Mouse (Mus musculus) intestine, embryonic 15.5 days (tissue): ENCODE measurements around the gene Mrpl16. TPM values are rescaled to one million over a fixed set of nuclear protein-coding genes. Genes with fewer than 3 reads are reported as not detected.

ENCODE experiments used
- ATAC-seq: fragments of 200-750 bp; cut with Nextera tagmentation; 2 replicates; pipeline ENCODE4 v1.8.0; 2017; ENCODE audit warnings: moderate TSS enrichment, moderate library complexity
- H3K27ac ChIP-seq: fragments of 300-500 bp; sonication (generic); 2 replicates; pipeline ENCODE4 v1.5.1; 2015; ENCODE audit warnings: mild to moderate bottlenecking, inconsistent platforms
- H3K27me3 ChIP-seq: fragments of 300-500 bp; sonication (generic); replicated peaks from 2 replicates; pipeline ENCODE4 v1.6.1; 2015; ENCODE audit warnings: inconsistent platforms
- H3K36me3 ChIP-seq: fragments of 300-500 bp; sonication (generic); 2 replicates; pipeline ENCODE4 v1.6.1; 2015; ENCODE audit warnings: inconsistent platforms
- H3K4me1 ChIP-seq: fragments of 300-500 bp; sonication (generic); replicated peaks from 2 replicates; pipeline ENCODE4 v1.6.1; 2015; ENCODE audit warnings: inconsistent platforms
- H3K4me2 ChIP-seq: fragments of 300-500 bp; sonication (generic); replicated peaks from 2 replicates; pipeline ENCODE4 v1.6.1; 2015; ENCODE audit warnings: mild to moderate bottlenecking, inconsistent platforms
- H3K4me3 ChIP-seq: fragments of 300-500 bp; sonication (generic); replicated peaks from 2 replicates; pipeline ENCODE4 v1.5.1; 2015; ENCODE audit warnings: inconsistent platforms
- H3K9ac ChIP-seq: fragments of 300-500 bp; sonication (generic); 2 replicates; pipeline ENCODE4 v1.6.1; 2015; ENCODE audit warnings: inconsistent platforms
- H3K9me3 ChIP-seq: fragments of 300-500 bp; sonication (generic); 2 replicates; pipeline ENCODE4 v1.6.1; 2016; ENCODE audit warnings: inconsistent platforms
- WGBS: fragments of 180-500 bp; shearing (Covaris S2); methylation state at CpG from one replicate; pipeline ENCODE4 v1.1.7; 2015; 5-methylcytosine and 5-hydroxymethylcytosine counted together
- polyA plus RNA-seq: library from polyadenylated mRNA; unstranded; fragments of >200 nt; fragmentation: Nextera tagmentation; extraction: Ambion mirVana; gene quantifications from 2 replicates; pipeline ENCODE4 v1.2.1, GENCODE M21; 2015

The Mrpl16 gene
- 58.3 and 63.8 TPM in 2 replicates for polyA plus RNA-seq

GRCm38 (mm10) chr19:11770205-11770892 lies at the start of gene Mrpl16:
TSS of gene Mrpl16 (plus strand) at chr19:11770391.
- 0% methylated on average over 30 of the region's 30 CpGs for WGBS
- peak within 1 kb of the TSS; percentile 64 for H3K4me3 ChIP-seq
- peak; percentile 95 for ATAC-seq
- peak within 1 kb of the TSS; percentile 73 for H3K4me2 ChIP-seq
- no peaks in the 10 kb centered on the region for H3K9me3 ChIP-seq
- peak within 1 kb of the TSS; percentile 69 for H3K9ac ChIP-seq
- H3K27ac ChIP-seq = peak within 1 kb of the TSS; percentile 54
- H3K4me1 ChIP-seq = 0 out of 2 replicates have a peak, but pooled peaks cover 6% of the 10 kb centered on the region
- H3K36me3 ChIP-seq = peaks cover 8% of the 10 kb centered on the region; the same call in 1 of the 2 replicates
- no peaks in the 10 kb centered on the region for H3K27me3 ChIP-seq

GRCm38 (mm10) chr19:11723870-11724269 lies 46.3 kb upstream of the Mrpl16 start:
- ATAC-seq = no peak
- Histone ChIP-seq H3K36me3 (no peaks in the 10 kb centered on the region), H3K9ac (no peak overlapping the region), H3K4me3 (no peak overlapping the region), H3K9me3 (no peaks in the 10 kb centered on the region), H3K4me1 (no peaks in the 10 kb centered on the region), H3K27me3 (no peaks in the 10 kb centered on the region), H3K4me2 (no peak overlapping the region), H3K27ac (no peak overlapping the region)
- WGBS = 64% methylated on average over 2 of the region's 2 CpGs

- no peak for ATAC-seq
- 45% methylated on average over 6 of the region's 6 CpGs for WGBS
These were observed 45.9 kb upstream of the Mrpl16 start for GRCm38 (mm10) chr19:11724275-11724674.

GRCm38 (mm10) chr19:11725915-11726314 lies 44.3 kb upstream of the Mrpl16 start:
- no peak overlapping the region for H3K27ac ChIP-seq
- H3K27me3 ChIP-seq = no peaks in the 10 kb centered on the region
- 46% methylated on average over 2 of the region's 2 CpGs for WGBS
- H3K4me3 ChIP-seq = no peak overlapping the region
- H3K4me1 ChIP-seq = no peaks in the 10 kb centered on the region
- no peaks in the 10 kb centered on the region for H3K9me3 ChIP-seq
- H3K9ac ChIP-seq = no peak overlapping the region
- H3K4me2 ChIP-seq = no peak overlapping the region
- no peak for ATAC-seq
- no peaks in the 10 kb centered on the region for H3K36me3 ChIP-seq

More at GRCm38 (mm10) chr19:11724275-11724674, 45.9 kb upstream of the Mrpl16 start:
- H3K27ac ChIP-seq = no peak overlapping the region
- no peaks in the 10 kb centered on the region for H3K36me3 ChIP-seq
- no peaks in the 10 kb centered on the region for H3K4me1 ChIP-seq
- H3K9me3 ChIP-seq = no peaks in the 10 kb centered on the region
- no peaks in the 10 kb centered on the region for H3K27me3 ChIP-seq
- H3K9ac ChIP-seq = no peak overlapping the region
- H3K4me2 ChIP-seq = no peak overlapping the region
- H3K4me3 ChIP-seq = no peak overlapping the region

- 92% methylated on average over 5 of the region's 5 CpGs for WGBS
- no peak for ATAC-seq
These were observed 42.9 kb upstream of the Mrpl16 start for GRCm38 (mm10) chr19:11727304-11727703.

GRCm38 (mm10) chr19:11730278-11730677 lies 39.9 kb upstream of the Mrpl16 start:
- Histone ChIP-seq H3K4me2 (no peak overlapping the region), H3K9ac (no peak overlapping the region), H3K9me3 (no peaks in the 10 kb centered on the region), H3K36me3 (no peaks in the 10 kb centered on the region), H3K4me1 (no peaks in the 10 kb centered on the region), H3K4me3 (no peak overlapping the region), H3K27me3 (no peaks in the 10 kb centered on the region), H3K27ac (no peak overlapping the region)
- ATAC-seq = no peak
- WGBS = 79% methylated on average over 1 of the region's 1 CpGs

More at GRCm38 (mm10) chr19:11727304-11727703, 42.9 kb upstream of the Mrpl16 start:
- Histone ChIP-seq H3K4me3 (no peak overlapping the region), H3K4me2 (no peak overlapping the region), H3K9me3 (no peaks in the 10 kb centered on the region), H3K27ac (no peak overlapping the region), H3K27me3 (no peaks in the 10 kb centered on the region), H3K36me3 (no peaks in the 10 kb centered on the region), H3K9ac (no peak overlapping the region), H3K4me1 (no peaks in the 10 kb centered on the region)

GRCm38 (mm10) chr19:11736455-11736854 lies 33.7 kb upstream of the Mrpl16 start:
- Histone ChIP-seq H3K27me3 (no peaks in the 10 kb centered on the region), H3K4me3 (no peak overlapping the region), H3K9ac (no peak overlapping the region), H3K27ac (no peak overlapping the region), H3K36me3 (no peaks in the 10 kb centered on the region), H3K9me3 (no peaks in the 10 kb centered on the region), H3K4me2 (no peak overlapping the region), H3K4me1 (no peaks in the 10 kb centered on the region)
- no peak for ATAC-seq
- 42% methylated on average over 1 of the region's 1 CpGs for WGBS

- H3K4me3 ChIP-seq = no peak overlapping the region
These were observed 24.5 kb upstream of the Mrpl16 start for GRCm38 (mm10) chr19:11745680-11746079.

GRCm38 (mm10) chr19:11747298-11747697 lies 22.9 kb upstream of the Mrpl16 start, which contains the start of gene Gif:
TSS of gene Gif (plus strand) at chr19:11747554.
- Histone ChIP-seq H3K9ac (no peak within 1 kb of the TSS), H3K27ac (no peak within 1 kb of the TSS), H3K4me3 (no peak within 1 kb of the TSS), H3K27me3 (no peaks in the 10 kb centered on the region), H3K36me3 (no peaks in the 10 kb centered on the region), H3K9me3 (no peaks in the 10 kb centered on the region), H3K4me1 (no peaks in the 10 kb centered on the region), H3K4me2 (no peak within 1 kb of the TSS)
- 75% methylated on average over 2 of the region's 2 CpGs for WGBS
- ATAC-seq = no peak

More at GRCm38 (mm10) chr19:11745680-11746079, 24.5 kb upstream of the Mrpl16 start:
- Histone ChIP-seq H3K4me2 (no peak overlapping the region), H3K27me3 (no peaks in the 10 kb centered on the region), H3K36me3 (no peaks in the 10 kb centered on the region), H3K4me1 (no peaks in the 10 kb centered on the region), H3K27ac (no peak overlapping the region), H3K9me3 (no peaks in the 10 kb centered on the region), H3K9ac (no peak overlapping the region)
- ATAC-seq = no peak

- no peaks in the 10 kb centered on the region for H3K27me3 ChIP-seq
- H3K4me2 ChIP-seq = no peak overlapping the region
- H3K4me3 ChIP-seq = no peak overlapping the region
- H3K27ac ChIP-seq = no peak overlapping the region
- H3K36me3 ChIP-seq = no peaks in the 10 kb centered on the region
- no peaks in the 10 kb centered on the region for H3K4me1 ChIP-seq
- 82% methylated on average over 3 of the region's 3 CpGs for WGBS
- ATAC-seq = no peak
- H3K9me3 ChIP-seq = no peaks in the 10 kb centered on the region
- no peak overlapping the region for H3K9ac ChIP-seq
These were observed 5.1 kb upstream of the Mrpl16 start for GRCm38 (mm10) chr19:11765059-11765458.

- H3K27me3 ChIP-seq = no peaks in the 10 kb centered on the region
- no peak for ATAC-seq
- no peaks in the 10 kb centered on the region for H3K9me3 ChIP-seq
- H3K4me2 ChIP-seq = no peak overlapping the region
- H3K4me3 ChIP-seq = no peak overlapping the region
- H3K27ac ChIP-seq = no peak overlapping the region
- H3K36me3 ChIP-seq = no peaks in the 10 kb centered on the region
- no peak overlapping the region for H3K9ac ChIP-seq
- 0 out of 2 replicates have a peak, but pooled peaks cover 6% of the 10 kb centered on the region for H3K4me1 ChIP-seq
- WGBS = 69% methylated on average over 4 of the region's 4 CpGs
These were observed 3.8 kb upstream of the Mrpl16 start for GRCm38 (mm10) chr19:11766413-11766812.

- ATAC-seq = no peak
- 0 out of 2 replicates have a peak, but pooled peaks cover 6% of the 10 kb centered on the region for H3K4me1 ChIP-seq
- no peak overlapping the region for H3K27ac ChIP-seq
- H3K4me2 ChIP-seq = no peak overlapping the region
- H3K9ac ChIP-seq = no peak overlapping the region
- no peaks in the 10 kb centered on the region for H3K36me3 ChIP-seq
- no peaks in the 10 kb centered on the region for H3K9me3 ChIP-seq
- 8% methylated on average over 3 of the region's 3 CpGs for WGBS
- H3K4me3 ChIP-seq = no peak overlapping the region
- H3K27me3 ChIP-seq = no peaks in the 10 kb centered on the region
These were observed 2.0 kb upstream of the Mrpl16 start for GRCm38 (mm10) chr19:11768163-11768562.
